Mouse (Mus musculus) lung, embryonic 16.5 days (tissue): ENCODE measurements around the gene Oit1. TPM values are rescaled to one million over a fixed set of nuclear protein-coding genes. Genes with fewer than 3 reads are reported as not detected.

Source experiments
- ATAC-seq: fragments of 200-750 bp; cut with Nextera tagmentation; 2 replicates; pipeline ENCODE4 v1.8.0; 2017; ENCODE audit warnings: low read depth, mild to moderate bottlenecking, moderate library complexity
- H3K27ac ChIP-seq: fragments of 300-500 bp; sonication (generic); 2 replicates; pipeline ENCODE4 v1.5.1; 2014; ENCODE audit warnings: mild to moderate bottlenecking, control low read depth, low read length
- H3K27me3 ChIP-seq: fragments of 300-500 bp; sonication (generic); 2 replicates; pipeline ENCODE4 v1.6.1; 2014; ENCODE audit warnings: low read depth, low read length, mixed read lengths; ENCODE audit not compliant: control insufficient read depth, insufficient read depth
- H3K36me3 ChIP-seq: fragments of 300-500 bp; sonication (generic); 2 replicates; pipeline ENCODE4 v1.6.1; 2014; ENCODE audit warnings: low read length; ENCODE audit not compliant: control insufficient read depth, insufficient read depth
- H3K4me1 ChIP-seq: fragments of 300-500 bp; sonication (generic); replicated peaks from 2 replicates; pipeline ENCODE4 v1.6.1; 2014; ENCODE audit warnings: low read length, mixed read lengths; ENCODE audit not compliant: control insufficient read depth, insufficient read depth
- H3K4me2 ChIP-seq: fragments of 300-500 bp; sonication (generic); 2 replicates; pipeline ENCODE4 v1.6.1; 2014; ENCODE audit warnings: low read depth, low read length, control low read depth
- H3K4me3 ChIP-seq: fragments of 300-500 bp; sonication (generic); 2 replicates; pipeline ENCODE4 v1.5.1; 2014; ENCODE audit warnings: mild to moderate bottlenecking, low read length, control low read depth
- H3K9ac ChIP-seq: fragments of 300-500 bp; sonication (generic); 2 replicates; pipeline ENCODE4 v1.6.1; 2014; ENCODE audit warnings: low read length, control low read depth
- H3K9me3 ChIP-seq: fragments of 300-500 bp; sonication (generic); 2 replicates; pipeline ENCODE4 v1.6.1; 2016; ENCODE audit warnings: low read length; ENCODE audit not compliant: control insufficient read depth
- WGBS: fragments of 180-500 bp; shearing (Covaris S2); extraction: QIAGEN DNeasy Blood & Tissue Kit; methylation state at CpG from one replicate; pipeline ENCODE4 v1.1.7; 2014; 5-methylcytosine and 5-hydroxymethylcytosine counted together
- polyA plus RNA-seq: library from polyadenylated mRNA; unstranded; fragments of >200 nt; fragmentation: Nextera tagmentation; extraction: Ambion mirVana; gene quantifications from 2 replicates; pipeline ENCODE4 v1.2.1, GENCODE M21; 2015

Gene Oit1
- polyA plus RNA-seq, 1 experiment from 2014 or later = 2.8 TPM

DNA sequence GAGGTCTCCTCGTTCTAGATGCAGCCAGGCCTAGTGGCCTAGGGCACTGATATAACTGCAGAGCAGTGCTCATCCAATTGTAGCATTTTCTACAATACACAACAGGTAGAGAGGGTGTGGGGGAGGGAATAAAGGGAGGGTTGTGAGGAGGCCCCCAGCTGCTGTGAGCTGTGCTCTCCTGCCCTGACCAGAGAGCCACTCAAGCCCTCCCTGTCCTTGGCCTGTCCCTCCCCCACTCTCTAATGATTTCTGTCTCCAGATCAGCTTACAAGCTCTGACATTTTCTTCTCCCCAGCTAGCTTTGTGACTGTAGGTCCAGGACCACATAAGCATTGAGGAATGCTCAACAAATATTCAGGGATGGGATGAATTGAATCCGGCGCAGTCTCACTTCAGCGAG is 9.2 kb downstream of the Oit1 start:
- no peaks in the 10 kb centered on the region for H3K27me3 ChIP-seq
- H3K27ac ChIP-seq = no peak overlapping the region
- no peak overlapping the region for H3K4me3 ChIP-seq
- H3K36me3 ChIP-seq = no peaks in the 10 kb centered on the region
- no peak overlapping the region for H3K9ac ChIP-seq
- 78% methylated on average over 4 of the region's 4 CpGs for WGBS
- no peak overlapping the region for H3K4me2 ChIP-seq
- no peaks in the 10 kb centered on the region for H3K4me1 ChIP-seq
- no peak for ATAC-seq
- no peaks in the 10 kb centered on the region for H3K9me3 ChIP-seq

GRCm38 (mm10) chr14:8368900-8369299 is 9.7 kb downstream of the Oit1 start:
- Histone ChIP-seq H3K4me2 (no peak overlapping the region), H3K36me3 (no peaks in the 10 kb centered on the region), H3K4me3 (no peak overlapping the region), H3K9me3 (no peaks in the 10 kb centered on the region), H3K27ac (no peak overlapping the region), H3K27me3 (no peaks in the 10 kb centered on the region), H3K4me1 (no peaks in the 10 kb centered on the region), H3K9ac (no peak overlapping the region)
- no peak for ATAC-seq
- WGBS = 67% methylated on average over 1 of the region's 1 CpGs

- H3K27ac ChIP-seq = no peak overlapping the region
- H3K27me3 ChIP-seq = no peaks in the 10 kb centered on the region
- H3K4me3 ChIP-seq = no peak overlapping the region
- H3K4me2 ChIP-seq = no peak overlapping the region
- H3K4me1 ChIP-seq = no peaks in the 10 kb centered on the region
- 35% methylated on average over 4 of the region's 4 CpGs for WGBS
- no peak overlapping the region for H3K9ac ChIP-seq
- H3K36me3 ChIP-seq = no peaks in the 10 kb centered on the region
- H3K9me3 ChIP-seq = no peaks in the 10 kb centered on the region
- no peak for ATAC-seq
Measured at GRCm38 (mm10) chr14:8367727-8368520, 10.6 kb downstream of the Oit1 start.

GRCm38 (mm10) chr14:8367121-8367520 is 11.4 kb downstream of the Oit1 start:
- H3K27me3 ChIP-seq = no peaks in the 10 kb centered on the region
- no peak overlapping the region for H3K4me2 ChIP-seq
- H3K27ac ChIP-seq = no peak overlapping the region
- 0% methylated on average over 1 of the region's 1 CpGs for WGBS
- no peak overlapping the region for H3K4me3 ChIP-seq
- ATAC-seq = no peak
- H3K4me1 ChIP-seq = no peaks in the 10 kb centered on the region
- H3K36me3 ChIP-seq = no peaks in the 10 kb centered on the region
- no peaks in the 10 kb centered on the region for H3K9me3 ChIP-seq
- no peak overlapping the region for H3K9ac ChIP-seq

DNA sequence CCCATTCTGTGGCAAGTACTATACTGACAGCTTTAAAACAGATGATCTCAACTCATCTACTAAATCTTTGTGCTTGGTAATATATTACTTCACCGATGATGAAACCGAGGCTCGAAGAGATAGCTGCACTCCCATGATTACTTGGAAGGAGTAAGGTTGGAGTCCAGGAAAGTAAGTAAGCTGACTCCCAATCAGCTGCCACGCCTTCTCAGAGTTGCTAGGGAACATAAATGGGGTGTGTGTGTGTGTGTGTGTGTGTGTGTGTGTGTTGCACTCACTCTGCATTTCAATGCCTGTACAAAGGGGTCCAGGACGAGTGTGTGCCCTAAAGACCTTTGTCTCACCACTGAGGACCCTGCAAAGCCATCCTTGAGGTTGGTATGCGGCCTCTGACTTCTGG is 12.7 kb downstream of the Oit1 start:
- no peak for ATAC-seq
- Histone ChIP-seq H3K27ac (no peak overlapping the region), H3K4me3 (no peak overlapping the region), H3K9me3 (no peaks in the 10 kb centered on the region), H3K9ac (no peak overlapping the region), H3K36me3 (no peaks in the 10 kb centered on the region), H3K27me3 (no peaks in the 10 kb centered on the region), H3K4me2 (no peak overlapping the region), H3K4me1 (no peaks in the 10 kb centered on the region)
- WGBS = 63% methylated on average over 6 of the region's 6 CpGs

GRCm38 (mm10) chr14:8356836-8357235 is 21.7 kb downstream of the Oit1 start:
- WGBS = 70% methylated on average over 9 of the region's 9 CpGs
- H3K27me3 ChIP-seq = no peaks in the 10 kb centered on the region
- H3K27ac ChIP-seq = no peak overlapping the region
- no peaks in the 10 kb centered on the region for H3K4me1 ChIP-seq
- H3K9me3 ChIP-seq = no peaks in the 10 kb centered on the region
- H3K36me3 ChIP-seq = no peaks in the 10 kb centered on the region
- ATAC-seq = no peak
- no peak overlapping the region for H3K4me3 ChIP-seq
- H3K9ac ChIP-seq = no peak overlapping the region
- H3K4me2 ChIP-seq = no peak overlapping the region

GRCm38 (mm10) chr14:8355999-8356501 is 22.5 kb downstream of the Oit1 start:
- Histone ChIP-seq H3K27me3 (no peaks in the 10 kb centered on the region), H3K4me2 (no peak overlapping the region), H3K36me3 (no peaks in the 10 kb centered on the region), H3K27ac (no peak overlapping the region), H3K9ac (no peak overlapping the region), H3K4me3 (no peak overlapping the region), H3K9me3 (no peaks in the 10 kb centered on the region), H3K4me1 (no peaks in the 10 kb centered on the region)
- ATAC-seq = peak; percentile 41; the same call in 1 of the 2 replicates
- 22% methylated on average over 6 of the region's 6 CpGs for WGBS

DNA sequence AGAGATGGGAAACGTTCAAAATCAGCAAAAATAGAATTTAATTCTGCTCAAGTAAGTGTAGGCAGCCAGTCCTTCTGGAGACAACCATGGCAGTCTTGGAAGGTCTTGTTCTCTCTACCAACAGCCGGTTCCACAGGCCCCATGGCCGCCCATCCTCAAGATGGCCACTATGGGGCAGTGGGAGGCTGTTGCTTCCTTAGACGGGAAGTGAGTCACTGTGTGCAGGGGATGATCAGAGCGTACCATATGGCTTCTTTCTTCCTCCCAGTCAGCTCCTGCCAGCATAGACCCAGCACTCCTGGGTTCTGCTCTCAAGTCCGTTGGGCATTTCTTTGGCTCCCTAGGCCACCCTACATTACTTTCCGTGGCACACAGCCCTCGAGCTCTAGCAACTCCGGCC is 29.6 kb downstream of the Oit1 start:
- 59% methylated on average over 9 of the region's 9 CpGs for WGBS
- no peak for ATAC-seq
- H3K4me1 ChIP-seq = no peaks in the 10 kb centered on the region

DNA sequence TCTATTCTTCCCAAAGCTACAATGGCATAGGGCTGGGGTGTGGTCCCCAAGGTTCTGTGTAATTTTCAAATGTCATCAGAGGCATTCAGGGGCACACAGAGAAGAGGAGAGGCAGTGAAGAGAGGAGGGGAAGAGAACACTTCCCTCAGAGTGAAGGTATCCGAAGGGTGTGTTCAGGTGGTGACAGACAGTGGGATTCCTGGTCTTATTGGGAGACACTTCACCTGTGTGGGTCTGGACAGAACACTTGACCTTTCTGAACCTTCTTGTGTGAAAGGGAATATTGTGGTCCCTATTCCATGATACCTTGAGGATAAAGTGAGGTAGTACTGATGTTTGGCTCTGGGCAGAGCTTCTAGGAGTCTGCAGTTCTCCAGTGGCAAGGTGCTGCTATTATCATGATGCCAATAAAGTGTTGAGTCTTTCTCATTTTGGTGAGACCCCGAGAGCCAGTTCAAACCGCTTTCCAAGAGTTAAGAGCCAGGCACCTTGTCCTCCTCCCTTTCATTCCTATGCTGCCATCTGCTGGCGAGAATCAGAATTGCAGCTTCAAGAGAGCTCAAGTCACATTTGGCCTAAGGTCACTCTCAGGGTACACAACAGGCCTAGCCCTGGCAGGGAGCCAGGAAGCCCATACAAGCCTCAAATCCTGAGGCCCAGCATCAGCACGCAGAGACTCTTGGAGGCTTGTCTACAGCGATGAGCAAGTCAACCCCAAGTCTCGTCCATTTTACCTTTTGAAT is 32.1 kb downstream of the Oit1 start:
- H3K4me1 ChIP-seq = no peaks in the 10 kb centered on the region
- no peaks in the 10 kb centered on the region for H3K27me3 ChIP-seq
- WGBS = 17% methylated on average over 7 of the region's 7 CpGs
- H3K4me2 ChIP-seq = no peak overlapping the region
- no peaks in the 10 kb centered on the region for H3K9me3 ChIP-seq
- no peak overlapping the region for H3K4me3 ChIP-seq
- H3K9ac ChIP-seq = no peak overlapping the region
- H3K27ac ChIP-seq = no peak overlapping the region
- no peaks in the 10 kb centered on the region for H3K36me3 ChIP-seq
- ATAC-seq = peak; percentile 21; the same call in 1 of the 2 replicates

More for the DNA sequence above, 29.6 kb downstream of the Oit1 start:
- H3K27me3 ChIP-seq = no peaks in the 10 kb centered on the region
- H3K4me3 ChIP-seq = no peak overlapping the region
- H3K36me3 ChIP-seq = no peaks in the 10 kb centered on the region
- H3K9ac ChIP-seq = no peak overlapping the region
- H3K27ac ChIP-seq = no peak overlapping the region
- H3K9me3 ChIP-seq = no peaks in the 10 kb centered on the region
- H3K4me2 ChIP-seq = no peak overlapping the region
